Mouse (Mus musculus) CH12.LX (cell line): ENCODE data around the gene Slc17a6. TPM values are rescaled to one million over a fixed set of nuclear protein-coding genes. Genes with fewer than 3 reads are reported as not detected.

Experiments
- polyA plus RNA-seq: library from polyadenylated mRNA; unstranded; fragments of >175 nt; gene quantifications from 2 replicates; pipeline ENCODE4 v1.2.1, GENCODE M21; 2012; ENCODE audit warnings: low read depth; ENCODE audit not compliant: insufficient read length
- total RNA-seq, 2 experiments: library from RNA; depleted of rRNA; stranded (reverse); fragments of 300-350 nt in 1 of 2; fragments of >200 nt in 1 of 2; gene quantifications; 2 replicates each; pipeline ENCODE4 v1.2.3; 2012 to 2014

Gene Slc17a6
- total and polyA plus RNA-seq, 3 experiments = not detected

Other genes with a start within 250 kb of the Slc17a6 start
- gene Ano5, start 111.0 kb upstream of the Slc17a6 start, total RNA-seq (2012; rRNA removed) = not detected in 2 replicates
- gene Ano5, start 111.0 kb upstream of the Slc17a6 start, total RNA-seq (2014; rRNA removed) = not detected in 2 replicates
- gene Ano5, start 111.0 kb upstream of the Slc17a6 start, polyA plus RNA-seq = not detected in 2 replicates
- gene Gas2, start 240.0 kb downstream of the Slc17a6 start, total RNA-seq (2012; rRNA removed) = 1.7 and 3.3 TPM in 2 replicates
- gene Gas2, start 240.0 kb downstream of the Slc17a6 start, total RNA-seq (2014; rRNA removed) = 4.3 and 5.1 TPM in 2 replicates
- 2.7 and 3.2 TPM in 2 replicates for gene Gas2, start 240.0 kb downstream of the Slc17a6 start, polyA plus RNA-seq
- gene Fancf, start 240.3 kb downstream of the Slc17a6 start, total RNA-seq (2012; rRNA removed) = 3.4 and 3.7 TPM in 2 replicates
- gene Fancf, start 240.3 kb downstream of the Slc17a6 start, total RNA-seq (2014; rRNA removed) = 3.5 and 6.2 TPM in 2 replicates
- gene Fancf, start 240.3 kb downstream of the Slc17a6 start, polyA plus RNA-seq = 2.4 and 3.8 TPM in 2 replicates